Mouse (Mus musculus) ES-E14 (cell line): ENCODE measurements around the gene Pld1.

Source experiments
- CHD2 ChIP-seq: IDR thresholded peaks from 2 replicates; pipeline ENCODE4 v1.6.1; 2014; ENCODE audit warnings: mild to moderate bottlenecking, low read depth, low read length, inconsistent platforms
- MAFK ChIP-seq: IDR thresholded peaks from 2 replicates; pipeline ENCODE4 v1.6.1; 2014; ENCODE audit warnings: mild to moderate bottlenecking, low read depth, low read length, inconsistent platforms; ENCODE audit not compliant: insufficient read depth
- ZC3H11A ChIP-seq: IDR thresholded peaks from 2 replicates; pipeline ENCODE4 v1.6.1; 2012; ENCODE audit warnings: low read depth, mild to moderate bottlenecking, inconsistent platforms, low read length, borderline replicate concordance

DNA sequence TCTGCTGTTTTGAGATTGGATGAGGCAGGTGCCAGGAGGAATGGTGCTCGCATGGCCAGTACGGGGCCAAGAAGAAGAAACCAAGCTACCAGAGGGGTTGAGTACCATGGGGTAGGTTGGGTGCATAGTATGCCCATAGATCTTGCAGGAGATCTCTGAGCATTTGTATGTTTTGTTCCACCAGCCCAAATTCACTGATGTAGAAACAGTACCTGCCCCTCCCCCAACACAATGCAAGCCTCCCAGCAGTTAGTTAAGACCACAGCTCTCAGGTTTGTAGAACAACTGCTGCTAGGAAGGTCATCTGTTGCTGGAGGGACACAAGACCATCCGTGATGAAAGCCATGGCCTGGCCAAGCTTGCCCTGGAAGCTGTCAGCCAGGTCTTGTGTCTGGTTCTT lies 220.4 kb downstream of the Pld1 start:
- TF ChIP-seq CHD2 = no peak
- TF ChIP-seq ZC3H11A = no peak
- TF ChIP-seq MAFK = no peak
